Mouse (Mus musculus) ES-E14 (cell line): ENCODE data around the gene Mgmt.

Experiments used
- CHD2 ChIP-seq: IDR thresholded peaks from 2 replicates; pipeline ENCODE4 v1.6.1; 2014; ENCODE audit warnings: mild to moderate bottlenecking, low read depth, low read length, inconsistent platforms
- HCFC1 ChIP-seq: IDR thresholded peaks from 2 replicates; pipeline ENCODE4 v1.6.1; 2012; ENCODE audit warnings: low read length, inconsistent platforms, borderline replicate concordance; ENCODE audit not compliant: insufficient read depth
- MAFK ChIP-seq: IDR thresholded peaks from 2 replicates; pipeline ENCODE4 v1.6.1; 2014; ENCODE audit warnings: mild to moderate bottlenecking, low read depth, low read length, inconsistent platforms; ENCODE audit not compliant: insufficient read depth
- ZC3H11A ChIP-seq: IDR thresholded peaks from 2 replicates; pipeline ENCODE4 v1.6.1; 2012; ENCODE audit warnings: low read depth, mild to moderate bottlenecking, inconsistent platforms, low read length, borderline replicate concordance
- ZNF384 ChIP-seq: IDR thresholded peaks from 2 replicates; pipeline ENCODE4 v1.6.1; 2012; ENCODE audit warnings: low read depth, low read length, inconsistent platforms

GRCm38 (mm10) chr7:137018614-137019013 lies 124.2 kb downstream of the Mgmt start:
- TF ChIP-seq HCFC1 (no peak), ZC3H11A (no peak), ZNF384 (no peak), MAFK (no peak), CHD2 (no peak)
